Mouse (Mus musculus): ENCODE measurements around the gene Exoc4. TPM values are rescaled to one million over a fixed set of nuclear protein-coding genes. Genes with fewer than 3 reads are reported as not detected.

The Exoc4 gene
- polyA plus RNA-seq, 2 experiments = 16.8 to 24.2 TPM

DNA sequence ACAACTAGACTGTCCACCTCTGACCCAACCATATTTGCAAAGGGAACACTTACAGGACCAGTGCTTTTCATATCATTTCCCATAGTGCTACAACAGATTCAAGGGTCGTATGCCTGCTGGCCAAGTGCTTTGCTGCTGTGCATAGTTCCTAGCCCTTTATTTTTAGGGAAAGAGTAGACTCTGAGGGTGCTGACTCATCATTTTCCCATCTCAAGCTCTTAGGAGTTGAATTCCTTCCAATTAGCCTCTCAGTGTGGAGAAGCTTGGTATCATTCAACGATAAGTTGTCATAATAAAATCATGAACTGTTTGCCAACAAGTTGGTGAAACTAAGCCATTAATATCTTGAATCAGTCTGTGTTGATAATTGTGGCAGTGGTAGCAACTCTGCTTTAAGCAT, 388.3 kb downstream of the Exoc4 start:
- no peak for DNase-seq (ENCODE audit: low spot score)

DNA sequence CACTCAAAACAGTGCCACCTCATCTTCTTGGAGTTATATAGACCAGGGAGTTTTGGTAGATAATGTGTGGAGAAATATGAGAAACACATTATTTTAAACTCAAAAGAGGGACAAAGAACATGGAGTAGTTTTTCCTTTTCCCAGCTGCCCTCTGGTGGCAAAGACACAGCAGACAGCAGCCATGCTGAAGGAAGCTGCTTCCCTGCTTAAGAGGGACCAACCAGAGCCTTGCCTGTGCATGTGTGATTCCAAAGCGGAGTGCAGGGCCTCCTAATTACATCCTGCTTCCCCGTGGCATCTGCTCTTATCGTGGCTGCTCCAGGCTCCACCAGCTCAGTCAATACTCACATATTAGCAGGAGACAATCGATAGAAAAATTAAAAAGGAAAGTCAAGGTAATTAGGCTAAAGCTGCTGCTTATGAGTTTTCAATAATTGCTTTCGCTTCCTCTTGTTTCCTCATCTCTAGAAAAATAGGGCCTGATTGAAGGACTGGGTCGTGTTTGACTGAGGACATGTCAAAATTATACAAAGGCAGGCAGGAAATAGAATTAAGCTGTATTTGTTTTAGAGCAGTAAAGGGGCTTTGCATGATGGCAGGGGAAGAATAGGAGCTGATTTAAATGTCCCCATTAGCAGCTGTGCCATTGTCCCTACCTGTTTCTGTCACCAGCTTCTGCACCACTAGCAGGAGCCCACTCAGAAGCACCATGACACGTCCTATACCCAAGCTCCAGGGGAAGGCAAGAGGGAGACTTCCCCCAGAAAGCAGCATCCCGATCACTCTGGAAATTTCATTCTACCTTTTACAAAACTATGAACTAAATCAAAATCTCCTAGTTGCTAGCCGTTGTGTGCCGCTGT, 433.1 kb downstream of the Exoc4 start:
- Histone ChIP-seq H3K4me3 (replicated peaks; ENCODE audit: low read length) (no peak overlapping the region), H3K4me2 (replicated peaks; ENCODE audit: low read depth, low read length, severe bottlenecking) (no peak overlapping the region), H3K9me3 (ENCODE audit: control insufficient read depth, low read length) (no peaks in the 10 kb centered on the region), H3K4me1 (ENCODE audit: control insufficient read depth, insufficient read depth, low read length) (no peaks in the 10 kb centered on the region), H3K36me3 (ENCODE audit: control insufficient read depth, insufficient read depth, low read length) (no peaks in the 10 kb centered on the region), H3K27me3 (ENCODE audit: control insufficient read depth, insufficient read depth, low read length) (no peaks in the 10 kb centered on the region), H3K27ac (replicated peaks; ENCODE audit: low read depth, low read length) (no peak overlapping the region), H3K9ac (ENCODE audit: low read depth, low read length, severe bottlenecking) (no peak overlapping the region)
- WGBS = 45% methylated on average over 10 of the region's 10 CpGs
- no peak for TF ChIP-seq POLR2A (IDR thresholded peaks at IDR 0.05; ENCODE audit: borderline replicate concordance, extremely low read depth, insufficient read depth, insufficient read length)
- ATAC-seq (ENCODE audit: low FRiP score, low read depth) (no peak), DNase-seq (ENCODE audit: low spot score) (peak; percentile 50)

More for the DNA sequence above, 388.3 kb downstream of the Exoc4 start:
- H3K4me1 ChIP-seq (ENCODE audit: control insufficient read depth, insufficient read depth, low read length) = no peaks in the 10 kb centered on the region
- no peaks in the 10 kb centered on the region for H3K9me3 ChIP-seq (ENCODE audit: control insufficient read depth, low read length)
- no peak for ATAC-seq (ENCODE audit: low FRiP score, low read depth)
- no peaks in the 10 kb centered on the region for H3K36me3 ChIP-seq (ENCODE audit: control insufficient read depth, insufficient read depth, low read length)
- H3K27ac ChIP-seq (replicated peaks; ENCODE audit: low read depth, low read length) = no peak overlapping the region
- no peak for TF ChIP-seq POLR2A (IDR thresholded peaks at IDR 0.05; ENCODE audit: borderline replicate concordance, extremely low read depth, insufficient read depth, insufficient read length)
- H3K27me3 ChIP-seq (ENCODE audit: control insufficient read depth, insufficient read depth, low read length) = no peaks in the 10 kb centered on the region
- no peak overlapping the region for H3K4me3 ChIP-seq (replicated peaks; ENCODE audit: low read length)
- 80% methylated on average over 2 of the region's 2 CpGs for WGBS
- H3K4me2 ChIP-seq (replicated peaks; ENCODE audit: low read depth, low read length, severe bottlenecking) = no peak overlapping the region
- no peak overlapping the region for H3K9ac ChIP-seq (ENCODE audit: low read depth, low read length, severe bottlenecking)

DNA sequence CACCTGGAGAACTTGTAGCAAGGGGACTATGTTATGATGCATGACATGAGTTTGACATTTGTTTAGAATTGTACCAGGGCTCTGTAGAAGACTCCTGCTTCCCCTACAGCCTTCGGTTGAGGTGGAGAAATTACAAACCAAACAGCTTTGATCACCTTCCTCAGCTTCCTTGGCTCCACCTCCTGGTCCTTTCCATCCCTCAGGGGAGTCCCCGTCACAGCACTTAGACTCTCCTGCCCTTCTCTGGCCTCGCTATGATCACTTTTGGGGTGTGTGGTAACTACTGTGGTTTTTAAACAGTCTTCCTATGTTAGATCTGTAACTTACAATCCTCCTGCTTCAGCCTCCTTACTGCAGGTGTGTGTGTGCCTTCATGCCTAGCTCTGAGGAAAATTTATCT, 434.6 kb downstream of the Exoc4 start:
- 47% methylated on average over 3 of the region's 3 CpGs for WGBS

GRCm38 (mm10) chr6:33685321-33685720, 436.4 kb downstream of the Exoc4 start:
- Histone ChIP-seq H3K9me3 (ENCODE audit: control insufficient read depth, low read length) (no peaks in the 10 kb centered on the region), H3K27me3 (ENCODE audit: control insufficient read depth, insufficient read depth, low read length) (no peaks in the 10 kb centered on the region), H3K4me3 (replicated peaks; ENCODE audit: low read length) (no peak overlapping the region), H3K4me2 (replicated peaks; ENCODE audit: low read depth, low read length, severe bottlenecking) (no peak overlapping the region), H3K9ac (ENCODE audit: low read depth, low read length, severe bottlenecking) (no peak overlapping the region), H3K36me3 (ENCODE audit: control insufficient read depth, insufficient read depth, low read length) (no peaks in the 10 kb centered on the region), H3K4me1 (ENCODE audit: control insufficient read depth, insufficient read depth, low read length) (no peaks in the 10 kb centered on the region), H3K27ac (replicated peaks; ENCODE audit: low read depth, low read length) (no peak overlapping the region)
- WGBS = 23% methylated on average over 2 of the region's 2 CpGs
- no peak for DNase-seq (ENCODE audit: low spot score)
- TF ChIP-seq POLR2A (IDR thresholded peaks at IDR 0.05; ENCODE audit: borderline replicate concordance, extremely low read depth, insufficient read depth, insufficient read length) = no peak
- no peak for ATAC-seq (ENCODE audit: low FRiP score, low read depth)

More for the DNA sequence above, 434.6 kb downstream of the Exoc4 start:
- Histone ChIP-seq H3K36me3 (ENCODE audit: control insufficient read depth, insufficient read depth, low read length) (no peaks in the 10 kb centered on the region), H3K27ac (replicated peaks; ENCODE audit: low read depth, low read length) (no peak overlapping the region), H3K4me1 (ENCODE audit: control insufficient read depth, insufficient read depth, low read length) (no peaks in the 10 kb centered on the region), H3K4me2 (replicated peaks; ENCODE audit: low read depth, low read length, severe bottlenecking) (no peak overlapping the region), H3K27me3 (ENCODE audit: control insufficient read depth, insufficient read depth, low read length) (no peaks in the 10 kb centered on the region), H3K9ac (ENCODE audit: low read depth, low read length, severe bottlenecking) (no peak overlapping the region), H3K9me3 (ENCODE audit: control insufficient read depth, low read length) (no peaks in the 10 kb centered on the region), H3K4me3 (replicated peaks; ENCODE audit: low read length) (no peak overlapping the region)
- ATAC-seq (ENCODE audit: low FRiP score, low read depth) (no peak), DNase-seq (ENCODE audit: low spot score) (no peak)
- TF ChIP-seq POLR2A (IDR thresholded peaks at IDR 0.05; ENCODE audit: borderline replicate concordance, extremely low read depth, insufficient read depth, insufficient read length) = no peak

- 75% methylated on average over 5 of the region's 5 CpGs for WGBS
- H3K4me3 ChIP-seq (replicated peaks; ENCODE audit: low read length) = no peak overlapping the region
- ATAC-seq (ENCODE audit: low FRiP score, low read depth) (no peak), DNase-seq (ENCODE audit: low spot score) (no peak)
- H3K4me1 ChIP-seq (ENCODE audit: control insufficient read depth, insufficient read depth, low read length) = no peaks in the 10 kb centered on the region
- no peak overlapping the region for H3K9ac ChIP-seq (ENCODE audit: low read depth, low read length, severe bottlenecking)
- H3K36me3 ChIP-seq (ENCODE audit: control insufficient read depth, insufficient read depth, low read length) = no peaks in the 10 kb centered on the region
- no peak for TF ChIP-seq POLR2A (IDR thresholded peaks at IDR 0.05; ENCODE audit: borderline replicate concordance, extremely low read depth, insufficient read depth, insufficient read length)
- no peaks in the 10 kb centered on the region for H3K27me3 ChIP-seq (ENCODE audit: control insufficient read depth, insufficient read depth, low read length)
- no peak overlapping the region for H3K27ac ChIP-seq (replicated peaks; ENCODE audit: low read depth, low read length)
- no peak overlapping the region for H3K4me2 ChIP-seq (replicated peaks; ENCODE audit: low read depth, low read length, severe bottlenecking)
- H3K9me3 ChIP-seq (ENCODE audit: control insufficient read depth, low read length) = no peaks in the 10 kb centered on the region
These were observed 441.7 kb downstream of the Exoc4 start for GRCm38 (mm10) chr6:33690601-33691000.

Measured in limb, embryonic 14.5 days (tissue).